Comparison of ENCODE assay signal across 16 mouse cellular contexts in genomic region chr5:24172092-24172491, GRCm38 (mm10).
"Had no signal": no experiment of that assay in that cellular context is flagged by ENCODE, and none has a peak within 500 bp of the region (broad histone marks: within the 10 kb centered on the region; RNA-seq: fewer than 3 reads in every experiment).

No protein-coding gene starts in this region.

- H3K4me3 ChIP-seq: limb, embryonic 10.5 days; limb, embryonic 13.5 days; liver, embryonic 12.5 days; liver, embryonic 15.5 days; lung, embryonic 15.5 days had no signal

- H3K9ac ChIP-seq: limb, embryonic 13.5 days; liver, embryonic 12.5 days; liver, embryonic 15.5 days; lung, embryonic 15.5 days had no signal

- H3K9me3 ChIP-seq: limb, embryonic 10.5 days; limb, embryonic 13.5 days; liver, embryonic 12.5 days; liver, embryonic 15.5 days; lung, embryonic 15.5 days had no signal

- DNase-seq: kidney, adult 2 months; kidney, postnatal 25 days; liver; lung, adult 18-20 months; lung, postnatal 10 days; lung, postnatal 36 days; midbrain, embryonic 14.5 days; right cerebral cortex, postnatal 14 days; thymus, adult 18-20 months; thymus, postnatal 36 days had no signal

- H3K27ac ChIP-seq: kidney, postnatal 0 days; limb, embryonic 10.5 days; limb, embryonic 13.5 days; liver, embryonic 12.5 days; liver, embryonic 15.5 days; lung, embryonic 15.5 days had no signal

- H3K27me3 ChIP-seq: limb, embryonic 13.5 days; liver, embryonic 12.5 days; liver, embryonic 15.5 days; lung, embryonic 15.5 days had no signal

- H3K4me1 ChIP-seq: limb, embryonic 10.5 days; limb, embryonic 13.5 days; liver, embryonic 12.5 days; liver, embryonic 15.5 days; lung, embryonic 15.5 days had no signal
